Mouse (Mus musculus) heart, embryonic 15.5 days (tissue): Measurements from ENCODE around the gene Hist1h2bm. TPM values are rescaled to one million over a fixed set of nuclear protein-coding genes. Genes with fewer than 3 reads are reported as not detected.
"Not testable (repeated sequence)": the region's sequence is repeated elsewhere in the genome, so short reads cannot be mapped to it uniquely, and the experiment has no call there.

Source experiments
- ATAC-seq: fragments of 200-750 bp; cut with Nextera tagmentation; replicated peaks from 2 replicates; pipeline ENCODE4 v1.8.0; 2017; ENCODE audit warnings: low read depth, moderate TSS enrichment; ENCODE audit not compliant: insufficient number of reproducible peaks, insufficient read depth, low FRiP score
- H3K27ac ChIP-seq: fragments of 300-500 bp; sonication (generic); 2 replicates; pipeline ENCODE4 v1.5.1; 2015; ENCODE audit warnings: mild to moderate bottlenecking, inconsistent platforms
- H3K27me3 ChIP-seq: fragments of 300-500 bp; sonication (generic); 2 replicates; pipeline ENCODE4 v1.6.1; 2015; ENCODE audit warnings: inconsistent platforms
- H3K36me3 ChIP-seq: fragments of 300-500 bp; sonication (generic); 2 replicates; pipeline ENCODE4 v1.6.1; 2015; ENCODE audit warnings: mild to moderate bottlenecking, inconsistent platforms
- H3K4me1 ChIP-seq: fragments of 300-500 bp; sonication (generic); replicated peaks from 2 replicates; pipeline ENCODE4 v1.6.1; 2015; ENCODE audit warnings: inconsistent platforms
- H3K4me2 ChIP-seq: fragments of 300-500 bp; sonication (generic); 2 replicates; pipeline ENCODE4 v1.6.1; 2015; ENCODE audit warnings: inconsistent platforms, mild to moderate bottlenecking, moderate library complexity
- H3K4me3 ChIP-seq: fragments of 300-500 bp; sonication (generic); 2 replicates; pipeline ENCODE4 v1.5.1; 2015; ENCODE audit warnings: mild to moderate bottlenecking, inconsistent platforms
- H3K9ac ChIP-seq: fragments of 300-500 bp; sonication (generic); 2 replicates; pipeline ENCODE4 v1.6.1; 2015; ENCODE audit warnings: mild to moderate bottlenecking, inconsistent platforms
- H3K9me3 ChIP-seq: fragments of 300-500 bp; sonication (generic); replicated peaks from 2 replicates; pipeline ENCODE4 v1.6.1; 2016; ENCODE audit warnings: inconsistent platforms
- WGBS: fragments of 180-500 bp; shearing (Covaris S2); methylation state at CpG from one replicate; pipeline ENCODE4 v1.1.7; 2015; ENCODE audit warnings: mixed read lengths; 5-methylcytosine and 5-hydroxymethylcytosine counted together
- polyA plus RNA-seq: library from polyadenylated mRNA; unstranded; fragments of >200 nt; fragmentation: Nextera tagmentation; extraction: Ambion mirVana; gene quantifications from 2 replicates; pipeline ENCODE4 v1.2.1, GENCODE M21; 2015

The Hist1h2bm gene
- polyA plus RNA-seq = 1.3 and 2.3 TPM in 2 replicates

DNA sequence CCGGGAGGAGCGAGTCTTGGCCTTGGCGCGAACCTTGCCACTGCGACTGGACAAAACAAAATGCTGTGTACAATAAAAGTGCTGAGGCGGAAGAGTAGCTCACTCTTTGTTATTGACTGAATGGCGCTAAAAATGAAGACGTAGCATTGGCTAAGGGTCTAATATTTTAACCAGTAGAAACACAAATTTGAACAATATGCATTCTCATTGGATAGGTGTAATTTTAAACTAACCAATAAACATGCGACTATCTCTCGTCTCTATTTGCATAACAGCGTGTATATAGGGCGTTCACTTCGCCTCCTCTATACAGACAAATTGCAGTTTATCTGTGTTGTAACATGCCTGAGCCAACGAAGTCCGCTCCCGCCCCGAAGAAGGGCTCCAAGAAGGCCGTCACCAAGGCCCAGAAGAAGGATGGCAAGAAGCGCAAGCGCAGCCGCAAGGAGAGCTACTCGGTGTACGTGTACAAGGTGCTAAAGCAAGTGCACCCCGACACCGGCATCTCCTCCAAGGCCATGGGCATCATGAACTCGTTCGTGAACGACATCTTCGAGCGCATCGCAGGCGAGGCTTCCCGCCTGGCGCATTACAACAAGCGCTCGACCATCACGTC lies at the start of gene Hist1h2bm:
Gene Hist1h2bm, plus strand, starts transcription at position 288 of the 616 bp plus-strand sequence.
- H3K4me2 ChIP-seq = peak within 1 kb of the TSS; percentile 76
- peak within 1 kb of the TSS; percentile 51 for H3K4me3 ChIP-seq
- peak within 1 kb of the TSS; percentile 41 for H3K9ac ChIP-seq
- peak within 1 kb of the TSS; percentile 88 for H3K27ac ChIP-seq
- under 1% methylated on average over 37 of the region's 37 CpGs for WGBS
- H3K27me3 ChIP-seq, H3K36me3 ChIP-seq, H3K9me3 ChIP-seq: not testable (repeated sequence)
- peak; percentile 95 for ATAC-seq
- H3K4me1 ChIP-seq = peaks cover 24% of the 10 kb centered on the region

DNA sequence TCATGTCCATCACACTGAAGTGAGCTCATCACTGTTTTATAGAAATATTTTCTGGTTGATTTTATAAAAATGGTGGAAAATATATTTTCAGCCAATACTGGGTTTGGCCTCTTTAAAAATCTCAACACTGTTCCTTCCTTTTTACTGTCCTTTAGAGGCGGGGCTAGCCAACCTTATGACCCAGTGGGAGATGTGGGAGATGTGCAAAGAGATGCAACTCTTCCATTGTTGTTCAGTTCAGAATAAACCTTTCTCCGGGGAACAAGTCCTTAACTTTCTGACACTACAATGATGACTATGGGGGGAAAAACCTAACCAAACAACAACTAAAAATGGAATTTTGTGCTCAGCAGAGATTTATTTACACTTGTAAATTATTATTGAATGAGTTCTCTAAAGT lies 44.5 kb upstream of the Hist1h2bm start, which contains the start of gene Olfr1360:
Gene Olfr1360, minus strand, starts transcription at position 101 of the 400 bp plus-strand sequence.
- H3K27me3 ChIP-seq = no peaks in the 10 kb centered on the region
- no peaks in the 10 kb centered on the region for H3K4me1 ChIP-seq
- no peak for ATAC-seq
- 67% methylated on average over 2 of the region's 2 CpGs for WGBS
- no peak within 1 kb of the TSS for H3K4me3 ChIP-seq
- H3K27ac ChIP-seq = no peak within 1 kb of the TSS
- H3K9me3 ChIP-seq = no peaks in the 10 kb centered on the region
- H3K4me2 ChIP-seq = no peak within 1 kb of the TSS
- no peak within 1 kb of the TSS for H3K9ac ChIP-seq
- H3K36me3 ChIP-seq = no peaks in the 10 kb centered on the region

DNA sequence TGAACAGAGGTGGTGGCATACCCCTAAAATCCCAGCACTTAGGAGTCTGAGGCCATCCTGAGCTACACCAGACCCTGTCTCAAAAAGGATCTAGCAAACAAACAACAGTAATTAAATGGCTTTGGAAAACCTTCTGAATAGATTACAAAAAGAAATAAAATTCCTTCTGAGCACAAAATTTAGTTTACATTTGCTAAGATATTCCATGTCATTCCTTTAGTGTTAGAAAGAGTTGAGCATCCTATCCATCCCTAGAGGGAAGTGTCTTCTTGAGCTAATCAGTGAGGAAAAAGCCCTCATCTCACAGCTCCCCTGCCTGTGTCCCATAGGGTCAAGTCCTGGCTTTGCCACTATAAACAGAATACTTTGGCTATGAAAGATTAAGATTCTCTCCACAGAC lies 24.0 kb upstream of the Hist1h2bm start, which contains the start of gene Olfr1359:
Gene Olfr1359, plus strand, starts transcription at position 301 of the 400 bp plus-strand sequence.
- H3K27me3 ChIP-seq = no peaks in the 10 kb centered on the region
- H3K9ac ChIP-seq = no peak within 1 kb of the TSS
- H3K4me2 ChIP-seq = no peak within 1 kb of the TSS
- H3K4me3 ChIP-seq = no peak within 1 kb of the TSS
- H3K4me1 ChIP-seq = no peaks in the 10 kb centered on the region
- H3K9me3 ChIP-seq = no peaks in the 10 kb centered on the region
- no peaks in the 10 kb centered on the region for H3K36me3 ChIP-seq
- no peak for ATAC-seq
- no peak within 1 kb of the TSS for H3K27ac ChIP-seq

DNA sequence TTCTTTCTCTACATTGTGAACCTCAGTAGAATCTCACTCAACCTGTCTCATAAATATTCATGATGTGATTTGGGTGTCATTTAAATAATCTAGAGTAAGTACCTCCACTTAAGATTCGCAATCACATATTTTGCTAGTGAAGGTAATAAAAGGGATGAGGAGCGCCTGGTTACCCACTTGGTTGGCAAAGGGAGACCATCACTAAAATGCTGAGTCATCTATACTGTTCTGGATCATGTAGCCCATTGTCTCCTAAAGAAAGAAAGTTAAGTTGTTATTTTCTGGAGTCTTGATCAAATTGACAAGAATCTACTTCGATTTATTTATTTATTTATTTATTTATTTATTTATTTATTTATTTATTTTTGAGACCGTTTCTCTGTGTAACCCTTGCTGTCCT lies 15.2 kb upstream of the Hist1h2bm start:
- 67% methylated on average over 4 of the region's 4 CpGs for WGBS
- Histone ChIP-seq H3K36me3 (no peaks in the 10 kb centered on the region), H3K4me1 (no peaks in the 10 kb centered on the region), H3K9me3 (no peaks in the 10 kb centered on the region), H3K4me3 (no peak overlapping the region), H3K27ac (no peak overlapping the region), H3K9ac (no peak overlapping the region), H3K27me3 (no peaks in the 10 kb centered on the region), H3K4me2 (no peak overlapping the region)
- no peak for ATAC-seq

DNA sequence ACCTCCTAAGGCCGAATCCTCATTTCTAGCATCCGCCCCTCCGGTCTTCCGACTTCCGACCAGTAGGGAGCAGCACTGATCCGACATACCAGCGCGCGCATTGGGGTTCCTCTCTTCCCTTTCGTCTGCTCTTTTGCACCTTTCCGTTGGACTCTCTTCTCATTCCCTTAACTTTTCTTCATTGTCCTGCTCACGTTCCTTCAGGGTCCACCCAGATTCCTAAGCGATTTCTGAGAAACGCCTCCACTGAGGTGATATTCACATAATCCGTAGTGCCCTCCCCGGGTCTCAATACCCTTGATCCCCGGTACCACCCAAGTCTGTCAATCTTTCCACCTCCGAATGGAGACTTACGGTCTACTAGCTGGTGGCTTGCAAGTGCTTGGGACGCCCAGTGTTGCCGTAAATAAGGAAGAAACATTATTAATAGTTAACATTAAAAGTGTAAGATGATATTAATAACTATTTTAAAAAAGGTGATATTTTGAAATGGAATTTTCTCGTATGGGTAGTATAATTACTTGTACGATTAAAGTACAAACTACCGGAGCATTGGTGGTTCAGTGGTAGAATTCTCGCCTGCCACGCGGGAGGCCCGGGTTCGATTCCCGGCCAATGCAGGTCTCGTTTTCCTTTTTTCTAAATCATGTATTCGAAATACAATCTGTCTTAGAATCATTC lies 11.7 kb upstream of the Hist1h2bm start:
- ATAC-seq = peak; percentile 72; the same call in 1 of the 2 replicates
- H3K9ac ChIP-seq = peak overlapping the region; percentile 69
- under 1% methylated on average over 32 of the region's 32 CpGs for WGBS
- no peaks in the 10 kb centered on the region for H3K9me3 ChIP-seq
- H3K4me2 ChIP-seq = peak overlapping the region; percentile 65
- peak overlapping the region; percentile 82 for H3K4me3 ChIP-seq
- H3K36me3 ChIP-seq = no peaks in the 10 kb centered on the region
- peak overlapping the region; percentile 89 for H3K27ac ChIP-seq
- no peaks in the 10 kb centered on the region for H3K27me3 ChIP-seq
- H3K4me1 ChIP-seq = peaks cover 4% of the 10 kb centered on the region

DNA sequence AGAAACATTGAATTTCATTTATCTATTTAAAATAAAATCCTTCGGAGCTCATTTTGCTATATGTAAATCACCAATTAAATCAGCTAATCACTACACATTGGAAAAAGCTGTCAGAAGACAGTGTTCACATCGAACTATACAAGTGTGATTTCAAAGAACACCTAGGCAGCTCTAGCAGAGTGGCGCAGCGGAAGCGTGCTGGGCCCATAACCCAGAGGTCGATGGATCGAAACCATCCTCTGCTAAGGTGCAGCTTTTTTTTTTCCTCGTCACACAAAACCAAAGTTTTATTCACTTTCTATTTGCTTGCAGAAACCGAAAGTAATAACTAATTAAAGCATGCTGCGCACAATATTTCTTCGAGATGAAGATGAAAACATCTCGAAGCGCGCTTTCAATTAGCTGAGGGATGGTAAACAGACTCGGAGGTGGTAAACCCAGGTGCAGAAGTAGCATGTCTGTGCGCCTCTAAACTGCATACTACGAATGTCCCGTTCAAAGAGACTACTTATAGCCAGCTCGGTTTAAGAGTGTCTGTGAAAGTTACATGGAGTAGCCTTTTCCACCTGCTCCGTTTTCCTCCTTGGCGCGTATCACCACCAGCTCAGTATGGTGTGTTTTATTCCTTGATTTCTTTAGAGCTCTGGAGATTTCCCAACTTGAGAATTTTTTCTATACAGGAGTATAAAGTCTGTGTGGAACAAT lies 10.9 kb upstream of the Hist1h2bm start:
- H3K36me3 ChIP-seq = no peaks in the 10 kb centered on the region
- WGBS = 3% methylated on average over 22 of the region's 22 CpGs
- H3K9me3 ChIP-seq = no peaks in the 10 kb centered on the region
- H3K4me1 ChIP-seq = peaks cover 8% of the 10 kb centered on the region
- peak overlapping the region; percentile 65 for H3K4me2 ChIP-seq
- no peaks in the 10 kb centered on the region for H3K27me3 ChIP-seq
- ATAC-seq = peak; percentile 73
- peak overlapping the region; percentile 43; the same call in 1 of the 2 replicates for H3K27ac ChIP-seq
- H3K4me3 ChIP-seq = peak overlapping the region; percentile 82
- peak overlapping the region; percentile 40 for H3K9ac ChIP-seq

DNA sequence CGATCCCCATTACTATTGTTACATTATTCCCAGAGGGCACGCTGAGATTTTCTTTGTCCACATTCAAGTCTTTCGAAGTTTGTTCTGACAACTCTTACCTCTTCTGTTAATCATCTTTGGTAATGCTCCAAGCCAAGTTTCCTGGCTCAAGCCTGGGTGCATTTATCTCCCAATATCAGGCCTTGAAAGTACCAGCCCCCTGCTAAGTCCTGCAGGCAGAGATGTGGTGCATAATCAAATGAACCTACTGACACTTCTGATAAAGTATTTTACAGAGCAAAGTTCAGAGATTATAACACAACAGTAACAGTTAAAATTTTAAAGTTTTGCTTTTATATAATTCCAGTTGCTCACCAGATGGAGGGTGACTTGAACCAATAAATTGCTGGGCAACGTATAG lies 10.1 kb upstream of the Hist1h2bm start:
- Histone ChIP-seq H3K27ac (no peak overlapping the region), H3K9ac (0 out of 2 replicates have a peak overlapping the region, but pooled peaks have one; percentile 40), H3K27me3 (no peaks in the 10 kb centered on the region), H3K4me2 (peak overlapping the region; percentile 65), H3K4me1 (peaks cover 9% of the 10 kb centered on the region), H3K4me3 (peak overlapping the region; percentile 82), H3K9me3 (no peaks in the 10 kb centered on the region), H3K36me3 (no peaks in the 10 kb centered on the region)
- 28% methylated on average over 4 of the region's 4 CpGs for WGBS
- no peak for ATAC-seq

DNA sequence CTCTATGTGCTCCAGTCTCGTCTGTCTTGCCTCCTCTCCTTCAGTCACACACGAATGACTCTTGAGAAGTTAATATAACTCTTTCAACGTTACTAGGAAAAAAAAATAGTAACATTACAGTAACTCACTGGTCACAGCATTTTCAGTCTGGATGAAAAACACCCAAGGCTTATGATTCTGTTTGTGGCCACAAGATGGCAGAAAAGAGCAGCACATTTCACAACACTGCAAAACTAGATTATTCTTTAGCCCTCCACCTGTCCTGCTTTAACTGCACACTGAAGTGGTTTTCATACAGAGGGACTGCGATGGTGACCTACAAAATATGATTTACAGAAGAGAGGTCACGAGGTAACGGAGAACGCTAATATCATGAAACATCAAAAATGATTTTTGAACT lies 7.1 kb upstream of the Hist1h2bm start:
- no peak for ATAC-seq
- Histone ChIP-seq H3K4me1 (peaks cover 23% of the 10 kb centered on the region), H3K4me3 (peak overlapping the region; percentile 49), H3K9me3 (no peaks in the 10 kb centered on the region), H3K27me3 (no peaks in the 10 kb centered on the region), H3K27ac (peak overlapping the region; percentile 91), H3K9ac (0 out of 2 replicates have a peak overlapping the region, but pooled peaks have one; percentile 56), H3K36me3 (no peaks in the 10 kb centered on the region), H3K4me2 (peak overlapping the region; percentile 83)
- WGBS = 1% methylated on average over 7 of the region's 7 CpGs

DNA sequence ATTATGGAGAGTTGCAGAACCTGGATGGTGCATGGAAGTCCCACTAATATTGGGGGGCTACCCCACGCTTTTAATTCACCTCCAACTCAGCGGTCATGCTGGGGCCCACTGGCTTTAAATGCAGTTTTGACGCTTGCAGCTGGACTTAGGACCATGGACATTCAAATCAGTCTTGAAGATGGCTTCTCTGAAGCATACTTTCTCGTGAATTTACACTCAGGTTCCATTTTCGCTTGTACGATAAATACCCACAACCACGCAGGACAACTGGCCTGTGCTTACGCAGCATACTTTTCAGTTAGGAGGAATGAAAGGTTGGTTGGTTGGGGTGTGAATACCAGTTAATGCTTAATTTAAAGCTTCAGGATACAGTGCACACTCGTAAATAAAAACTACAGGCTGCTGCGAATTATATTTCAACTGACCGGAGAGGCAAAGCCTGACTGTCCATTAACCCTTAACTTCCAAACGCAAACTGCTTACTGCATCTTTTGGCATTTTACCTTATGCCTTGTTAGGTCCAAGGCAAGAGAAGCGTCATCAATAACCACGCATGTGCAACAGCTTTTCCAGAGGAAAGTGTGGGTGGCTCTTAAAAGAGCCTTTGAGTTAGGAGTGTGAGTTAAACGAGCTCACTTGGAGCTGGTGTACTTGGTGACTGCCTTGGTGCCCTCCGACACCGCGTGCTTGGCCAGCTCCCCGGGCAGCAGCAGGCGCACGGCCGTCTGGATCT lies 6.5 kb upstream of the Hist1h2bm start:
- no peak for ATAC-seq

DNA sequence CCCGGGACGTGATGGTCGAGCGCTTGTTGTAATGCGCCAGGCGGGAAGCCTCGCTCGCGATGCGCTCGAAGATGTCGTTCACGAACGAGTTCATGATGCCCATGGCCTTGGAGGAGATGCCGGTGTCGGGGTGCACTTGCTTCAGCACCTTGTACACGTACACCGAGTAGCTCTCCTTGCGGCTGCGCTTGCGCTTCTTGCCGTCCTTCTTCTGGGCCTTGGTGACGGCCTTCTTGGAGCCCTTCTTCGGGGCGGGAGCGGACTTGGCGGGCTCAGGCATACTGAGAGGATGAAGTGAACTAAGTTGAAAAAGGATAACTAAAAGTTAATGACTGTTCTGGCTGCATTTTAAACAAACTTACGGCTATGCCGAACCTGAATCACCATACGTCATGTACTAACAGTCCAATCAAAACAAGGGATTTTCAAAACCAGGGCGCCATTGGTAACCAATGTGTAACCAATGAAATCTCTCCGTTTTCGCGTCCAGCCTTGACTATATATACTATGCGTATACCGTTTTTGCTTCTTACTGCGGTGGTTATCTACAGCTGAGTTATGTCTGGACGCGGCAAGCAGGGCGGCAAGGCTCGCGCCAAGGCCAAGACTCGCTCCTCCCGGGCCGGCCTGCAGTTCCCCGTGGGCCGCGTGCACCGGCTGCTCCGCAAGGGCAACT lies 5.8 kb upstream of the Hist1h2bm start, which contains the start of the genes Hist1h2bl and Hist1h2ai:
Gene Hist1h2bl, minus strand, starts transcription at position 280 of the 676 bp plus-strand sequence.
Gene Hist1h2ai, plus strand, starts transcription at position 559 of the 676 bp plus-strand sequence.
- peaks cover 25% of the 10 kb centered on the region for H3K4me1 ChIP-seq
- not testable (repeated sequence) for H3K27me3 ChIP-seq
- WGBS = 0% methylated on average over 36 of the region's 50 CpGs

More for the DNA sequence above, 6.5 kb upstream of the Hist1h2bm start:
- no peaks in the 10 kb centered on the region for H3K27me3 ChIP-seq
- H3K4me2 ChIP-seq = peak overlapping the region; percentile 83
- H3K4me1 ChIP-seq = peaks cover 23% of the 10 kb centered on the region
- WGBS = under 1% methylated on average over 22 of the region's 22 CpGs
- H3K27ac ChIP-seq = peak overlapping the region; percentile 91
- H3K9me3 ChIP-seq = no peaks in the 10 kb centered on the region
- peak overlapping the region; percentile 49 for H3K4me3 ChIP-seq
- peak overlapping the region; percentile 56 for H3K9ac ChIP-seq
- H3K36me3 ChIP-seq = no peaks in the 10 kb centered on the region

More for the DNA sequence above, 5.8 kb upstream of the Hist1h2bm start, which contains the start of the genes Hist1h2bl and Hist1h2ai:
- H3K27ac ChIP-seq = peak within 1 kb of the TSS; percentile 91
- peak; percentile 92 for ATAC-seq
- H3K36me3 ChIP-seq, H3K9me3 ChIP-seq: not testable (repeated sequence)
- H3K9ac ChIP-seq = peak within 1 kb of the TSS; percentile 63
- H3K4me3 ChIP-seq = peak within 1 kb of the TSS; percentile 49
- peak within 1 kb of the TSS; percentile 83 for H3K4me2 ChIP-seq
